Mouse (Mus musculus) embryonic facial prominence, embryonic 11.5 days (tissue): ENCODE measurements around the gene Zfp213. TPM values are rescaled to one million over a fixed set of nuclear protein-coding genes. Genes with fewer than 3 reads are reported as not detected.
A peak's percentile ranks its signal among the peaks of the same experiment; 100 is the strongest.

Source experiments
- ATAC-seq: fragments of 200-750 bp; cut with Nextera tagmentation; replicated peaks from 2 replicates; pipeline ENCODE4 v1.8.0; 2017; ENCODE audit warnings: low read depth; ENCODE audit not compliant: insufficient number of reproducible peaks, low FRiP score, low TSS enrichment
- DNase-seq: peaks from one replicate; pipeline ENCODE4 v3.0.0-alpha.2; 2015; ENCODE audit warnings: low spot score
- H3K27ac ChIP-seq: fragments of 300-500 bp; sonication (generic); replicated peaks from 2 replicates; pipeline ENCODE4 v1.5.1; 2014; ENCODE audit warnings: mild to moderate bottlenecking, low read depth, low read length, control low read depth
- H3K27me3 ChIP-seq: fragments of 300-500 bp; sonication (generic); 2 replicates; pipeline ENCODE4 v1.6.1; 2014; ENCODE audit warnings: mild to moderate bottlenecking, low read length, moderate library complexity, mixed read lengths; ENCODE audit not compliant: control insufficient read depth, insufficient read depth
- H3K36me3 ChIP-seq: fragments of 300-500 bp; sonication (generic); replicated peaks from 2 replicates; pipeline ENCODE4 v1.6.1; 2014; ENCODE audit warnings: low read depth, mild to moderate bottlenecking, low read length, moderate library complexity, mixed read lengths; ENCODE audit not compliant: control insufficient read depth, insufficient read depth
- H3K4me1 ChIP-seq: fragments of 300-500 bp; sonication (generic); 2 replicates; pipeline ENCODE4 v1.6.1; 2014; ENCODE audit warnings: low read length, mixed read lengths; ENCODE audit not compliant: control insufficient read depth, insufficient read depth
- H3K4me2 ChIP-seq: fragments of 300-500 bp; sonication (generic); 2 replicates; pipeline ENCODE4 v1.6.1; 2014; ENCODE audit warnings: low read depth, mild to moderate bottlenecking, control low read depth, low read length, moderate library complexity
- H3K4me3 ChIP-seq: fragments of 300-500 bp; sonication (generic); 2 replicates; pipeline ENCODE4 v1.5.1; 2014; ENCODE audit warnings: low read depth, low read length, control low read depth
- H3K9ac ChIP-seq: fragments of 300-500 bp; sonication (generic); replicated peaks from 2 replicates; pipeline ENCODE4 v1.6.1; 2014; ENCODE audit warnings: mild to moderate bottlenecking, control low read depth, low read length
- H3K9me3 ChIP-seq: fragments of 300-500 bp; sonication (generic); replicated peaks from 2 replicates; pipeline ENCODE4 v1.6.1; 2016; ENCODE audit warnings: mild to moderate bottlenecking, low read length, inconsistent platforms, mixed read lengths; ENCODE audit not compliant: control insufficient read depth
- WGBS: fragments of 180-500 bp; shearing (Covaris S2); extraction: QIAGEN DNeasy Blood & Tissue Kit; methylation state at CpG from one replicate; pipeline ENCODE4 v1.1.7; 2014; 5-methylcytosine and 5-hydroxymethylcytosine counted together
- polyA plus RNA-seq: library from polyadenylated mRNA; unstranded; fragments of >200 nt; fragmentation: Nextera tagmentation; extraction: Ambion mirVana; gene quantifications from 2 replicates; pipeline ENCODE4 v1.2.1, GENCODE M21; 2014

Zfp213 gene
- polyA plus RNA-seq, 1 experiment from 2014 or later: 18.2 TPM

- no peaks in the 10 kb centered on the region for H3K4me1 ChIP-seq
- ATAC-seq (0 out of 2 replicates have a peak, but pooled peaks have one; percentile 7), DNase-seq (peak; percentile 89)
- no peaks in the 10 kb centered on the region for H3K9me3 ChIP-seq
- H3K27me3 ChIP-seq: no peaks in the 10 kb centered on the region
- H3K4me2 ChIP-seq: peak overlapping the region; percentile 42
- peak overlapping the region; percentile 60 for H3K4me3 ChIP-seq
- WGBS: under 1% methylated on average over 20 of the region's 20 CpGs
- H3K9ac ChIP-seq: peak overlapping the region; percentile 74
- no peak overlapping the region for H3K27ac ChIP-seq
- no peaks in the 10 kb centered on the region for H3K36me3 ChIP-seq
These were observed 17.7 kb downstream of the Zfp213 start for GRCm38 (mm10) chr17:23546333-23546701.

- DNase-seq: no peak
- WGBS: 11% methylated on average over 6 of the region's 6 CpGs
These were observed 18.2 kb downstream of the Zfp213 start for GRCm38 (mm10) chr17:23545841-23546240.

DNA sequence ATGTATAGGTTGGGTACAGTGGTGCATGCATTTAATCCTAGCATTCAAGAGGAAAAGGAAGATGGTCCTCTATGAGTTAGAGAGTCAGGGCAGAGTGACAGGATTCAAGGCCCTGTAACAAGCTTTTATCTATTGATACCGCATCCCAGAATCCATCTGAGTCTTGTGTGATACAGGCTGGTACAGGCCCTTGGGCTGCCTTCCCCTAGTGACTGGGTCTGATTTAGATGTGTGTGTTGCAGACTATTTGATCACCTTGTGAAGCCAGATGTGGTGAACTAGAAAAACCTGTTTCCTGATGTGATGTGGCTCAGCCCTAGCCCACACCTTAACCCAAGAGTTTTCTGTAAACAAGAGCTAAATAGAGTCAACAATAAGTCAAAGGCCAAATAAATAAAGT is 19.3 kb downstream of the Zfp213 start:
- DNase-seq (no peak), ATAC-seq (no peak)
- 87% methylated on average over 1 of the region's 1 CpGs for WGBS
- 0 out of 2 replicates have a peak, but pooled peaks cover under 1% of the 10 kb centered on the region for H3K27me3 ChIP-seq
- H3K36me3 ChIP-seq: no peaks in the 10 kb centered on the region
- no peak overlapping the region for H3K9ac ChIP-seq
- no peaks in the 10 kb centered on the region for H3K9me3 ChIP-seq
- no peak overlapping the region for H3K27ac ChIP-seq
- H3K4me3 ChIP-seq: no peak overlapping the region
- no peaks in the 10 kb centered on the region for H3K4me1 ChIP-seq
- no peak overlapping the region for H3K4me2 ChIP-seq

More at GRCm38 (mm10) chr17:23545841-23546240, 18.2 kb downstream of the Zfp213 start:
- H3K36me3 ChIP-seq: no peaks in the 10 kb centered on the region
- no peak overlapping the region for H3K27ac ChIP-seq
- H3K4me3 ChIP-seq: no peak overlapping the region; the same call in 1 of the 2 replicates
- no peak overlapping the region for H3K4me2 ChIP-seq
- H3K9ac ChIP-seq: no peak overlapping the region
- no peaks in the 10 kb centered on the region for H3K9me3 ChIP-seq
- no peaks in the 10 kb centered on the region for H3K4me1 ChIP-seq
- no peak for ATAC-seq
- no peaks in the 10 kb centered on the region for H3K27me3 ChIP-seq

DNA sequence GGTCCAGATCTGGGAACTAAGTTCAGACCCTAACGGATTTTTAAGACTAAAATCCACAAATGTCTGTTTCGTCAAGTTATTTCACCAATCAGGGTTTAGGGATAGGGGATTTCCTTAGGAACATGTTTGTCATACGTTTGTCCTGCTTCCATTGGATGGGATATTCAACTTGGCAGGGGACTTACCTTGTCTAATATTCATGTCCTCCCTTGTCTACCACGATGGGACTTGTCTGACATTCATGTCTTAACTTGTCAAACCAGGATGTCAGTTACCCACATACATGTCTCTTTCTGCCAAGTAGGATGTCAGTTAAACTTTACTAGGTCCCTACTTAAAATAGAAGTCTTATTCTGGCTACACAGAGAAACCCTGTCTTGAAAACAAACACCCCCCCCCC is 20.1 kb downstream of the Zfp213 start:
- no peaks in the 10 kb centered on the region for H3K4me1 ChIP-seq
- H3K4me3 ChIP-seq: no peak overlapping the region
- no peak overlapping the region for H3K4me2 ChIP-seq
- 0 out of 2 replicates have a peak, but pooled peaks cover 3% of the 10 kb centered on the region for H3K27me3 ChIP-seq
- H3K9ac ChIP-seq: no peak overlapping the region
- H3K36me3 ChIP-seq: no peaks in the 10 kb centered on the region
- no peaks in the 10 kb centered on the region for H3K9me3 ChIP-seq
- DNase-seq (no peak), ATAC-seq (no peak)
- no peak overlapping the region for H3K27ac ChIP-seq
- 72% methylated on average over 4 of the region's 4 CpGs for WGBS

- Histone ChIP-seq H3K27me3 (peaks cover 7% of the 10 kb centered on the region; the same call in 1 of the 2 replicates), H3K4me3 (no peak overlapping the region), H3K27ac (no peak overlapping the region), H3K4me2 (no peak overlapping the region), H3K9me3 (no peaks in the 10 kb centered on the region), H3K36me3 (no peaks in the 10 kb centered on the region), H3K9ac (no peak overlapping the region), H3K4me1 (no peaks in the 10 kb centered on the region)
- WGBS: 26% methylated on average over 5 of the region's 5 CpGs
- peak; percentile 66 for DNase-seq
- no peak for ATAC-seq
These were observed 20.7 kb downstream of the Zfp213 start for GRCm38 (mm10) chr17:23543325-23543724.

DNA sequence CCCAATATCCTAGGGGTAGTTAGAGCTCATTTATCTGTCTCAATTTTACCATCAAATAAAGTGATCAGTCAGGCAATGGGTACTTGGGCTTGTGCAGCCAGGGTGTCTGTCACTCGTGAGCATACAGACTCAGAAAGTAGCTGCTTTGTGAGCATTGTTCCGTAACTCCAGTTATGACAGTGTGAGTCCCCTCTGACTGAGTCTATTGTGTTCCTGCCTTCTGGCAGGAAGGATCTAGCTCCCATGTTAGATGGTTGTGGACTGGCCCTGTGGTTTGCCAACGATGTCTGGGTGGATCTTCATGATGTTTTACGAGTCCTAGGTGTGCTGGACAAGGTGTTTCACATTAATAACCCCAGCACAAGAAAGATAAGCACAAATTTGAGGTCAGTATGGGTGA is 21.2 kb downstream of the Zfp213 start:
- 28% methylated on average over 4 of the region's 4 CpGs for WGBS
- Histone ChIP-seq H3K27ac (no peak overlapping the region), H3K9me3 (no peaks in the 10 kb centered on the region), H3K36me3 (no peaks in the 10 kb centered on the region), H3K9ac (no peak overlapping the region), H3K4me2 (no peak overlapping the region), H3K4me3 (no peak overlapping the region), H3K27me3 (peaks cover 10% of the 10 kb centered on the region; the same call in 1 of the 2 replicates), H3K4me1 (no peaks in the 10 kb centered on the region)
- DNase-seq (no peak), ATAC-seq (no peak)

- Histone ChIP-seq H3K36me3 (no peaks in the 10 kb centered on the region), H3K4me1 (no peaks in the 10 kb centered on the region), H3K4me3 (0 out of 2 replicates have a peak overlapping the region, but pooled peaks have one; percentile 5), H3K27ac (no peak overlapping the region), H3K9ac (0 out of 2 replicates have a peak overlapping the region, but pooled peaks have one; percentile 0), H3K27me3 (peaks cover 13% of the 10 kb centered on the region), H3K9me3 (no peaks in the 10 kb centered on the region), H3K4me2 (peak overlapping the region; percentile 14)
- DNase-seq: no peak
- ATAC-seq: no peak
- WGBS: 11% methylated on average over 12 of the region's 12 CpGs
These were observed 21.9 kb downstream of the Zfp213 start for GRCm38 (mm10) chr17:23542004-23542720.
